ENCODE assay signal across 14 mouse cellular contexts in genomic region chr13:43849816-43850215, GRCm38 (mm10).
"Had no signal": no experiment of that assay in that cellular context is flagged by ENCODE, and none has a peak within 500 bp of the region (broad histone marks: within the 10 kb centered on the region; RNA-seq: fewer than 3 reads in every experiment).

No protein-coding gene starts in this region.

- H3K9me3 ChIP-seq: limb, embryonic 12.5 days; liver, embryonic 13.5 days; lung, embryonic 15.5 days; midbrain, embryonic 13.5 days; neural tube, embryonic 12.5 days had no signal

- H3K4me3 ChIP-seq: layer of hippocampus, adult 2 months; limb, embryonic 12.5 days; liver, embryonic 13.5 days; lung, embryonic 15.5 days; midbrain, embryonic 13.5 days; neural tube, embryonic 12.5 days had no signal

- H3K36me3 ChIP-seq: limb, embryonic 12.5 days; liver, embryonic 13.5 days; lung, embryonic 15.5 days; midbrain, embryonic 13.5 days; neural tube, embryonic 12.5 days had no signal

- H3K4me1 ChIP-seq: liver, embryonic 13.5 days; lung, embryonic 15.5 days had no signal

- DNase-seq: kidney, adult 11 months; kidney, postnatal 25 days; liver; liver, embryonic 13.5 days; liver, postnatal 0 days; lung, postnatal 14 days; thymus, adult 18-20 months; thymus, postnatal 14 days had no signal

- H3K9ac ChIP-seq: limb, embryonic 12.5 days; liver, embryonic 13.5 days; liver, postnatal 0 days; lung, embryonic 15.5 days; midbrain, embryonic 13.5 days; neural tube, embryonic 12.5 days had no signal

- ATAC-seq: liver, postnatal 0 days; midbrain, embryonic 13.5 days had no signal

- H3K27me3 ChIP-seq: limb, embryonic 12.5 days; liver, embryonic 13.5 days; lung, embryonic 15.5 days; neural tube, embryonic 12.5 days had no signal

- H3K27ac ChIP-seq: layer of hippocampus, adult 2 months; limb, embryonic 12.5 days; liver, embryonic 13.5 days; lung, embryonic 15.5 days; macrophage; midbrain, embryonic 13.5 days; neural tube, embryonic 12.5 days had no signal

- H3K4me2 ChIP-seq: limb, embryonic 12.5 days; liver, embryonic 13.5 days; lung, embryonic 15.5 days; midbrain, embryonic 13.5 days; neural tube, embryonic 12.5 days had no signal
